Mouse (Mus musculus) Muller cell, postnatal 12 days (primary cell): ENCODE results near the gene Dock3.

Source experiments
- DNase-seq: peaks from one replicate; pipeline ENCODE4 v3.0.0-alpha.2; 2015; ENCODE audit errors: inconsistent ontology term

Dock3 gene

DNA sequence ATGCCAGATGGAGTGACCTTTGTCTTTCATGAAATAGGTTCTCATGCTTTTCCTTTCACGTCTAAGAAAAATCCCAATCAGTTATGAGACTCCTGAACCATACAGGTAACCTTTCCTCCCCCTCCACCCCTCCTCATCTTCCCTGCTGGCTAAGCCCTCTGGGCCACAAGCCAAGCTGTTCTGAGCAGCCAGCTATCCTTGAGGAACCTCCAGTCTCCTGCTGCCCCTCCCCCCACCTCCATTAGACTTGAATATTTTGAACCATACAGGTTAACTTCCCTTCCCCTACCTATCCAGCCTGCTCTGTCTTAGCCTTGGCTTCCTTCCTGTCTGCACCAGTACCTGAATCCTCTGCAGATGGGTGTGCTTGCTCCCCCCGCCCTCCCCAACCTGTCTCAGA is 204.1 kb downstream of the Dock3 start:
- no peak for DNase-seq

GRCm38 (mm10) chr9:107009841-107010240 is 221.9 kb downstream of the Dock3 start:
- DNase-seq, result peak; percentile 0

- DNase-seq, result no peak
Measured at GRCm38 (mm10) chr9:107003187-107003586, 228.5 kb downstream of the Dock3 start.

- no peak for DNase-seq
Measured at GRCm38 (mm10) chr9:106970742-106971141, 261.0 kb downstream of the Dock3 start.

DNA sequence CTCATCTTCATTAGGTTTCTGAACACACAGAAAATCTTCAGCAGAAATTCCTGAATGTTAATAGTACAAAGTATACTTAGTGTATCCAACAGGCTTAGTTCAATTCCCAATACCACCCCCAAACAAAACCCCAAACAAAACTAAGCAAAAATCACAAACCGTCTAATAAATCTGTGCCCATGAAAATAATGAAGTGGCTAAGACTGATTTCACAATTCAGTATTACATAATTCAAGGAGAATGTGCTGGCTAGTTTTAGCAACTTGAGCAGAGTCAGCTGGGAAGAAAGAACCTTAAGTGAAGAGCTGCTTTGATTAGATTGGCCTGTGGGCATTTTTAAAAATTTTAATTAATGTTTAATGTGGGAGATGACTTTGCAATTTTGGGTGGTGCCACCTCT is 273.3 kb downstream of the Dock3 start:
- DNase-seq, result peak; percentile 15

DNA sequence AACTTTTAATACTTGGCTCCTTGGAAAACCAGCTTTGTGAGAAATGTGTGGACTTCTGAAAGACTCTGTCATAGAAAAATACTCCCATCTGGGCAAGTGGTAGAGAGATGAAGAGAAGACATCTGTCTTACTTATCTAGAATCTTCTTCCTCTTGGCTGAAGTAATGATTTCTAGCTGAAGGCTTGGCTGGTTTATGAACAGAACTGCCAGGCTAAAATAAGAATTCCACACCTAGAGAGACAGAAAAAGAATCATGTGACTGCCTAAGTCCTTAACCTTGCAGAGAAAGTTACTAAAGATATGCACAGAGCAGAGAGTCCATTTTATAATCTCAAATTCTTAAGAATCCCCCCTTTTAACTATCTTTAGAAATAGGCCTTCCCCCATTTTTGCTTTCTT is 276.2 kb downstream of the Dock3 start:
- DNase-seq, result no peak

DNA sequence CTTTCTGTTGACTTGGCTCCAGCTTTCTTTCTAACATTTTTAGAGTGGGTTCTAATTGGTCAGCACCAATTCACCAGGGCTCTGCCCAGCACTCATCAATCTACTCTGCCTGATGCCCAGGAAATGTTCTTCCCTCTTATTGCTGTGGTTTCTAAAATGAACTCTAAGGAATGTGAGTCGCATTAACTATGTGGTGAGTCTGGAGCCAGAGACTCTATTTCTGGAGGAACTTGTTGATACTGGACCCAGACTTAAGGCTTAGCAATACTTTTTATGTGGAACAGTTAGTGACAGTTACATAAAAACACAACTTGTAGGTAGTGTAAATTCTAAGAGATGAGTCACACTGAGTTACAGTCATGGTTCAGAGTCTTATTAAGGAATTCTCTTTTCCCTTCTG is 296.7 kb downstream of the Dock3 start:
- DNase-seq, result peak; percentile 62

- DNase-seq, result no peak
Measured at GRCm38 (mm10) chr9:106914878-106915277, 316.8 kb downstream of the Dock3 start.

- DNase-seq, result no peak
Measured at GRCm38 (mm10) chr9:106913759-106914158, 317.9 kb downstream of the Dock3 start.

- DNase-seq, result no peak
Measured at GRCm38 (mm10) chr9:106911624-106912023, 320.1 kb downstream of the Dock3 start.

GRCm38 (mm10) chr9:106908715-106909114 is 323.0 kb downstream of the Dock3 start:
- DNase-seq, result no peak

GRCm38 (mm10) chr9:106908174-106908573 is 323.5 kb downstream of the Dock3 start:
- no peak for DNase-seq

DNA sequence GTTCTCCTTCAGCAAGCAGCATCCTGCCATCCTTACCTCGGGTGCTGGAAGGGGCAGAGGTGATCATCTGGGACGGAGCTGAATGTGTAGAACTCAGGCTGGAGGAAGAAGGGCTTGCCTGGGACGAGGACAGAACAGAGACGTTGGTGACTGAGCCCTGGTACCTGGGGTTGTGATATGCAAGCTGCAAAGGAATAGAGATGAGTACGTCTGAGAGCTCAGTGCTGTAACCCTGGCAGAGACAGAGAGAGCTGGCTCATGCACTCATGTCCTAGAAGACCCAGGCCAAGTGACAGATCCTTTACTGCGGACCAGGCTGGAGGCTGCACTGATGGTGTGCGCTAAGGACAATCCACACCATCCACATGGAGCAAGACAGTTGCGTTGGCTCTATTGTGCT is 325.1 kb downstream of the Dock3 start:
- no peak for DNase-seq

- peak; percentile 58 for DNase-seq
Measured at GRCm38 (mm10) chr9:106903791-106904134, 327.9 kb downstream of the Dock3 start.

DNA sequence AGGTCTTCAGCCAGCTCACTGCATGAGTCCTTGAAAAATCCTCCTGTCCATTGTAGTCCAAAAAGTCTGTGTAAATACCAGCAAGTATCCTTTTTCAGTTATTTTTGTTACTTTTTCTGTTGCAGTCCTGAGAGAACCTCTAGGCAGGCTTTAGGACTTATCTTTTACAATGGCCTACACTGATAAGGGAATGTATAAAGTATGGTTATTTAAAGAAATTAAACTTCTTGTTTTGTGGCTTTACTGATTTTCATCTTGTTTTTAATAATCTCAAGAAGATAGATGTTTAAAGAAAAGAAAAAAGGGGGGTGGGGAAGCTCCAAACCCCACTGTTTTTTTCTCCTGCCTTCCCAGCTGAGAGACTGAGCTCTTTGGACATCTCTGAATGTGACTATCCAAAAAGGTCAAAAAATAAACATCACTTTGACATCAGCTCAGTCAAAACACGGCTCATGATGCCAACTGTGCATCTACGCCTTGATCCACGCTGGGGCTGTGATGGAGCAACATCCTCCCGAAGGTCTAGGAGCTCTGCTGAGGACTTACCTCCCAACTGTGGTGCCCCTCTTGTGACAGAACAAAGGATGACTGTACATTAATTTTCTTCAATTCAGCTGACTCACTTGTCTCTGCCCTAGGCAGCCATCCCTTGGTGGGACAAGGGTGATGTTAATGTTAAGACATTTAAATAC is 328.5 kb downstream of the Dock3 start:
- no peak for DNase-seq

DNA sequence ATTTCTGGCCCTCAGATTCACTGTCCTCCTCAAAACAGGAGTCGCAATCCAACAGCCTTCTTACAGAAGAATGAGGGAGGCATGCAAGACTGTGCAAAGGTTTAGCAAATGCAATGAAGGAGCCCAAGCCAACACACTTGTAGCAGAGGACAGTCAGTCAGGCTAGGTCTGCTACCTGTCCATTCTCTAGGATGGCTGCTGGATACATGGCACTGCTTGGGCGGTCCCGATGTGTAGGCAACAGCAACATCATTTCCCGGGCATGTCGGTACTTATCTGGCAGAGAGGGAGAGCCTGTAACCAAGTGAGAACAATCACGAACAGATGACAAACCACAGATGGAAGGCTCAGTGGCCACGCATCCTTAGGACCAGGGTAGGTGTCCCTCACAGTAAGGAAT is 330.1 kb downstream of the Dock3 start:
- no peak for DNase-seq

- no peak for DNase-seq
Measured at GRCm38 (mm10) chr9:106898901-106899300, 332.8 kb downstream of the Dock3 start.

DNA sequence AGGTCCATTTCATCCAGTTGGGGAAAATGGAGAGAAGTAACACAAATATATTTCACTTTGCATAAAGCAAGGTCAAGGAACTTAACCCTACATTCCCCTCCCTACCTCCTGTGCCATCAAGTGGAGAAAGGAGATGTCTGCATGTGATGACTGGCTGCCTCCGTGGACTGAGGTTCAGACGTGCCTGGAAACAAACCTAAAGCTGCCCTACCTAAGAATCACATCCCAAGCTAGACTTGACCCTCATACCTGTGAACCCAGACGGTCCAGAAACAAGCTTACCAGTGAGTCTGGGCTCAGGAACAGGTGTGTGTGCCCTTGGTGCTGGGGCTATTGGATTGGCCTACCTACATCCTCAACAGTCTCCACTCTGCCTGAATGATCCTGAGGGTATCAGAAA is 338.4 kb downstream of the Dock3 start:
- no peak for DNase-seq

- no peak for DNase-seq
Measured at GRCm38 (mm10) chr9:106892552-106892875, 339.2 kb downstream of the Dock3 start.

- DNase-seq, result peak; percentile 99
Measured at GRCm38 (mm10) chr9:106891829-106892551, 339.7 kb downstream of the Dock3 start, which contains the start of gene Manf. Gene Manf (minus strand): TSS chr9:106891979.

DNA sequence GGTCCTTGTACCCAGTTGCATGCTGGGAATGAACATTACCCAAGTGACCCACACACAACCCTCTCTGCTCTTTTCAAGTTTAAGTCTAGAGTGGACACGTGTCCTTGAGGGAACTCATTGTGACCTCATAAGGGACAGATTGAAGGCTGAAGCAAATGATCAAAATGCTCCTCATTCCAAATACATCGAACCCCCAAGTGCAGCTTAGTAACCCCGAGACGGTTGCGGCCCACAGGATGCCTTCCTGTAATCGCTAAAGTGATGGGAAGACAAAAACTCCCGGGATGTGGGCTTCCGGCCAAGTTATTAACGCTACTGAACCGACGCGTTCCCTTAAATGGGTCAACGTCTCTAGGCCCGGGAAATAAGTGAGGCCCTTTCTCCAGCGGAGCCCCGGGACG is 340.4 kb downstream of the Dock3 start:
- DNase-seq, result no peak

DNA sequence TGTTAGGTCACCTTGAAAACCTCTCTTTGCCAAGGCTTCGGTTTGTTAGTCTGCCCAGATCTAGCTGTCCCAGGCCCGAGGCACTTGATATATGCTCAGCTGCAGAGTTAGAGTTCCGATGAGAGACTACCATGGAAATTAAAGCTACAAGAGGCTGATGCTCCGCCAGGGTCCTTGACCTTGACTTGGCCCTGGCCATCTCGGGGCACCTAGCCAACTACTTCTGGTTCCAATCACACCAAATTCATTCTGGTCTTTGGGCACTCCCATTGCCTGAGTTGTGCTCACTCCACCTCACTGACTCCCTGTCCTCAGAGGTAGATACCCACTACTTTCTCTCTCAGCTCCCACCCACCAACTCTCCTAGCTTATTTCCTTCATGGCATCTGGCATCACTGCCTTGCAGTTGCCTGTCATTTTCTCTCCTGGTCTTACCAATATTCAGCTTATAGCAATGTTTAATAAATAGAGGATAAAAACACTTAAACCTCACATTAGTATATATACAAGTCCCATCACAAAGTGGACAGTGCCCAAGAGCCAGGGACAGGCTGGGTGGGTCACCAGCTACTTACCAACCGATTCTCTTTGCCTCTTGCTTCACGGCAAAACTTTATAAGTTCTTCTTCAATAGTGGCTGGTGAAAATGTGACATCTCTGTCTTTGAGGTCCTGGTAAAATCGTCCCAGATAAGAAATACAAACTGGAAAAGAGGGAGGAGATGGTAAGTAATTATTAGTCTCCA is 341.0 kb downstream of the Dock3 start:
- no peak for DNase-seq

- DNase-seq, result no peak
Measured at GRCm38 (mm10) chr9:106889321-106889720, 342.4 kb downstream of the Dock3 start.
